Mouse (Mus musculus) olfactory bulb, adult 2 months (tissue): ENCODE data around the gene Ppm1h. TPM values are rescaled to one million over a fixed set of nuclear protein-coding genes. Genes with fewer than 3 reads are reported as not detected.

ENCODE experiments used
- H3K27ac ChIP-seq: fragments of 200-500 bp; 2 replicates; pipeline ENCODE4 v1.5.1; 2012; ENCODE audit warnings: low read depth, low read length; ENCODE audit not compliant: insufficient read depth
- H3K4me1 ChIP-seq: fragments of 200-500 bp; 2 replicates; pipeline ENCODE4 v1.6.1; 2012; ENCODE audit warnings: low read length; ENCODE audit not compliant: control insufficient read depth, insufficient read depth
- H3K4me3 ChIP-seq: fragments of 200-500 bp; 2 replicates; pipeline ENCODE4 v1.5.1; 2012; ENCODE audit warnings: mild to moderate bottlenecking, low read depth, low read length, moderate library complexity; ENCODE audit not compliant: insufficient read depth
- CTCF ChIP-seq: fragments of 200-500 bp; IDR thresholded peaks from 2 replicates; pipeline ENCODE4 v1.5.1; 2012; ENCODE audit warnings: low read depth, mild to moderate bottlenecking, low read length, moderate library complexity; ENCODE audit not compliant: insufficient read depth
- POLR2A ChIP-seq: fragments of 200-500 bp; IDR thresholded peaks from 2 replicates; pipeline ENCODE4 v1.6.1; 2012; ENCODE audit warnings: mild to moderate bottlenecking, low read depth, low read length, moderate library complexity; ENCODE audit not compliant: insufficient read depth
- WGBS: fragments of 180-500 bp; shearing (Covaris S2); methylation state at CpG from one replicate; pipeline ENCODE4 v1.1.7; 2018; 5-methylcytosine and 5-hydroxymethylcytosine counted together
- polyA plus RNA-seq: library from polyadenylated mRNA; stranded (reverse); fragments of >200 nt; gene quantifications from 2 replicates; pipeline ENCODE4 v1.2.4, GENCODE M21; 2012; ENCODE audit warnings: low replicate concordance; ENCODE audit not compliant: missing spikeins, insufficient read depth, insufficient read length

The Ppm1h gene
- polyA plus RNA-seq, 1 experiment, result not detected

DNA sequence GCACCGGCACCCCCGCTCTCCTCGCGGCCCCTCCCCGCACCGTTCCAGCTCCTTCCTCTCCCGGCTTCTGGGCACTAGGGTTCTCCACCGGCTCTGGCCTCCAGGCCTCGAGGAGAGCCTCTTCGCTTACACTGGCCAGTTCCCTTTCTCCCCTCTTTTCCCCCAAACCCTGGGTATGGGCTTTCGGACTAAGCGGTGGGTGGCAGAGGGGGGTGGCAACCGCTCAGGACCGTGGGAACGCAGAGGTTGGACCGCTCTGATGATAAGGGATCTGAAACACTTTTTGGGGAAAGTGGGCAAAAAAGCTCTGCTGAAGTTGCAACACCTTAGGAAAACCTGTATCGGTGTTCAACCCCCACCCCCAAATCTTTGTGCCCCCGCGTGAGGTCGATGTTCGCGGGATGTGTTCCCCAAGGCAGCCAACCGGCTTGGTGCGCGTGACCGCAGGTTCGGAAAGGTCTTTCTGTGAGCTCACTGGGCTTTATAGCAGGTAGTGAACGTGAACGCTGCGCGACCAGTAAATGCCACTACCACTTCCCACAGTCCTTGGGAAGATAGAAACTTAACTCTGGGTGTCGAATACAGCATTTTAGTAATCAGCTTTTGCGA, 979 bp downstream of the Ppm1h start:
- under 1% methylated on average over 33 of the region's 33 CpGs for WGBS
- TF ChIP-seq CTCF (peak; percentile 20; the same call in 1 of the 2 replicates), POLR2A (no peak)
- H3K4me1 ChIP-seq, result peaks cover 6% of the 10 kb centered on the region
- H3K27ac ChIP-seq, result peak overlapping the region; percentile 58
- H3K4me3 ChIP-seq, result peak overlapping the region; percentile 81

DNA sequence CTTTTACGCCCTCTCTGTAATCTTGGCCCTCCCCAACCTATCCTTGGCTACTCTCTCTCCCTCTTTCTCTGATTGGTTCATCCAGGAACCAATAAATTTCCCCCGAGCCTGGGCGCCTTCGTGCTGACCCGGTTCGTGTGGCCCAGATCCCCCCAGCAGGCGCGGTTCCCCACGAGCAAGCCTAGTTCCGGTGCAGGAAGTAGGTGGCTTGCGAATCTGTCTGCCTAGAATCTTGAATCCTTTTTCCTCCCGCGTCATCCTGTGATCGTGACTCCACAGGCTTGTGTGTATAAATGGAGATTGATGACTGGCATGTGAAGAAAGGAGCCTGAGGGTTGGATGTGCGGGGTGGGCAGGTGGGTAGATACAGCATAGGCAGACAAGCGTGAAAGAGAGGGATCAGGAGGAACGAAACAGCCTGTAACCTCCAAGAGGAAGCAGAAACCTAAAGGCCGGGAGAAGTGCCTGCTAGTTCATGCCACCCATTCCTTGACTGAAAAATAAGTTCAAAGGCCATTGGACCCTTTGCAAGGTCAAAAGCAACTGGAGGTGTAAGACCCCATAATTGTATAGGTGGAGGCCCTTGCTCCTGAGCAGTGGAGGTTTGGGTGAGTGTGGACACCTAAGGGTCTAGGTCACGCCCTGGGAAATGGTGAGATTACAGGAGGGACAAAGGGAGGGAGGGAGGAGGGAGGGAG, 2.0 kb downstream of the Ppm1h start:
- H3K4me1 ChIP-seq, result peaks cover 6% of the 10 kb centered on the region
- no peak overlapping the region; the same call in 1 of the 2 replicates for H3K27ac ChIP-seq
- WGBS, result 8% methylated on average over 19 of the region's 19 CpGs
- H3K4me3 ChIP-seq, result peak overlapping the region; percentile 39
- TF ChIP-seq POLR2A (no peak), CTCF (no peak)

DNA sequence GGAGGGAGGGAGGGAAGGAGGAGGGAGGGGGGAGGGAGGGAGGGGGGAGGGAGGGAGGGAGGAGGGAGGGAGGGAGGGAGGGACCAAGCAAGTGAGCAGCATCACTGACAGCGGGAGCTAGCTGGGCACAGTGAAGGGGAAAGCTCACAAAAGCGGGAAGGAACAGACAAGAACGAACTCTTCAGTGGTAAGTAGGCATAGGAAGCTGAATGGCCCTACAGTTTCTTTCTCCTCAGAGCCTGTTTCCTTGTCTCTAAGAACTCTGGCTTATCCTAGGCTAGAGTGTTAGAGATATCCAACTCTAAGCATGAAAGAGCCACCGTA, 2.5 kb downstream of the Ppm1h start:
- 51% methylated on average over 4 of the region's 4 CpGs for WGBS
- H3K4me1 ChIP-seq, result peaks cover 6% of the 10 kb centered on the region
- no peak overlapping the region for H3K27ac ChIP-seq
- TF ChIP-seq CTCF, result no peak
- TF ChIP-seq POLR2A, result no peak
- no peak overlapping the region for H3K4me3 ChIP-seq

DNA sequence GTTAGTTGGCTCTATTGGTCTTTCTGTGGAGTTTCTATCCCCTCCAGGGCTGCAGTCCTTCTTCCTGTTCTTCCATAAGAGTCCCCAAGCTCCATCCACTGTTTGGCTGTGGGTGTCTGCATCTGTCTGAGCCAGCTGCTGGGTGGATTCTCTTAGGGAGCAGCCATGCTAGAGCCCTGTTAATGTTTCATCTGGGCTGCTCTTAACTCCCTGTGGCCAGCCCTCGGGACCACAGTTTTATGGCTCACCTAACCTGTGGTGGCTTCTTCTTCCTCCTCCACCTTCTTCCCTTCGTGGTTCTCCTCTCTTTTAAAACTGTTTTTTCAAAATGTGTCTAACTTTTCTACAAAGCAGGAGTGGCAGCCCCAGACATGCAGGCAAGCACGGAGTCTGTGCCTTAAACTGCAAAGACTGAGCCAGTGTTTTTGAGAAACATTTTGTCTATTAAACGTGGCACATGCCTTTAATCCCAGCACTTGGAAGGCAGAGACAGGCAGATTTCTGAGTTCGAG, 5.3 kb downstream of the Ppm1h start:
- WGBS, result 85% methylated on average over 5 of the region's 5 CpGs
- H3K4me3 ChIP-seq, result no peak overlapping the region
- no peak overlapping the region for H3K27ac ChIP-seq
- peaks cover 6% of the 10 kb centered on the region; the same call in 1 of the 2 replicates for H3K4me1 ChIP-seq
- no peak for TF ChIP-seq CTCF
- TF ChIP-seq POLR2A, result no peak

DNA sequence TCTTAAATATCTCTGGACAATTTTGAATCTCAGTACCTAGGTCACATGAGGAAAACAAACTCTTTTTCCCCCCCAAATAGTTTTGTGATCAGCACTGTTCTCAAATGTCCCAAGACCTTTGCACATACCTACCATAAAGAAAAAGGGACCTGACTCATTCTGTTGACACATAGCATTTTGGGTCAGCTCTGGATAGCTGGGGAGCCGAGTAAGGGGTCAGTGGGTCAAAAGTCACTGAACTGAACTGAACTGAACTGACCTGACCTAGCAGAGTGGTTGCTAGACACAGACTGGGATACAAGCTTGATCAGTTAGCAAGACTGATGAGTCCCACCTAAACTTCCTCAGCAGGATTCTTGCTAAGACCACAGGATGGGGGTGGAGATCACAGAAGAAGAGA, 6.7 kb downstream of the Ppm1h start:
- WGBS, result 76% methylated on average over 1 of the region's 1 CpGs
- Histone ChIP-seq H3K4me1 (peaks cover 5% of the 10 kb centered on the region; the same call in 1 of the 2 replicates), H3K4me3 (no peak overlapping the region), H3K27ac (no peak overlapping the region)
- no peak for TF ChIP-seq POLR2A
- TF ChIP-seq CTCF, result no peak

DNA sequence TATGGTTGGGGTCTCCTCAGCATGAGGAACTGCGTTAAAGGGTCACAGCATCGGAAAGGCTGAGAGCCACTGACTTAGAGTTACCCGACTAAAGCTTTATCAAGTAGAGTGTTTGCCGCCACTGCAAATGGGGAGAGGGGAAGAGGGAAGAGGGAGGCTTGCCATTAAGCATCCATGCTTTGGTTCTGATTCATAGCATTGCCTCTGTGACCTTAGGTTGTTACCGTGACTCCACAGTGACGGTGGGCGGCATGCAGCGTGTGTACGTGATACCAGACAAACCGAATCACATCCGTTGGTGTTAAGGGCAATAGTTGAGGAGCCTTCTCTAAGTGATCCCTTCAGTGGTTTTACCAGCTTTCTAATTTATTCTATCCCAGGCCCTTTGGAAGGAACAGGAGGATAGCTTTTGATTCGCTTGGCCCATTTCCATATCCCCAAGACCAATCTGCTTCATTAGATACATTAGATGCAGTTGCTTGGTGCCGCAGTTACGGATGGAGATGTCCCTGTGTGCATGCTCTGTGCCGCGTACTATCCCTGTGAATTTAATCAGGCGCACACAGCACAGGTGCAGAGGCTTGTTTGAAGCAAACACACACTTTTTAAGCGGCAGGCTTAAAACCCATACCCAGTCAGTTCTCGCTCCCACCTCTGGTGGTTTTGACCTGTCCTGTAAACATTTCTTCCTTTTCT, 7.4 kb downstream of the Ppm1h start:
- no peak overlapping the region for H3K4me3 ChIP-seq
- WGBS, result 92% methylated on average over 19 of the region's 19 CpGs
- TF ChIP-seq POLR2A, result no peak
- no peak for TF ChIP-seq CTCF
- H3K27ac ChIP-seq, result no peak overlapping the region
- H3K4me1 ChIP-seq, result no peaks in the 10 kb centered on the region

DNA sequence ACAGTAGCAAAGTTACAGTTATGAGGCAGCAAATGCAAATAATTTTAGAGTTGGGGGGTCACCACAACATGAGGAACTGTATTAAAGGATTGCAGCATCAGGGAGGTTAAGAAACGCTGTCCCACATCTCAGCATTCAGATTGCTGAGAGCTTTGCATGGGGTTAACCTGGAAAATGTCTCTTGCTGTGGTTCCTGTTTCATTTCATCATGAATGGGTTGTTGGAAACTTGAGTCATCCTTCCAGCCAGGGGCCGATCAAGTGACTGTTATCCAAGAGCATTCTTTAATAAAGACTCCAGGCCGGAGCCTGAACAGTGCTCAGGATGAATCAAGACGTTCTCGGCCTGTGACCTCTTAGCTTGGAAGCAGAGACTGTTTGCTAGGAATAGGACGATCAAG, 12.1 kb downstream of the Ppm1h start:
- TF ChIP-seq POLR2A (no peak), CTCF (no peak)
- Histone ChIP-seq H3K27ac (no peak overlapping the region), H3K4me1 (peaks cover 5% of the 10 kb centered on the region), H3K4me3 (no peak overlapping the region)
- 86% methylated on average over 6 of the region's 6 CpGs for WGBS

DNA sequence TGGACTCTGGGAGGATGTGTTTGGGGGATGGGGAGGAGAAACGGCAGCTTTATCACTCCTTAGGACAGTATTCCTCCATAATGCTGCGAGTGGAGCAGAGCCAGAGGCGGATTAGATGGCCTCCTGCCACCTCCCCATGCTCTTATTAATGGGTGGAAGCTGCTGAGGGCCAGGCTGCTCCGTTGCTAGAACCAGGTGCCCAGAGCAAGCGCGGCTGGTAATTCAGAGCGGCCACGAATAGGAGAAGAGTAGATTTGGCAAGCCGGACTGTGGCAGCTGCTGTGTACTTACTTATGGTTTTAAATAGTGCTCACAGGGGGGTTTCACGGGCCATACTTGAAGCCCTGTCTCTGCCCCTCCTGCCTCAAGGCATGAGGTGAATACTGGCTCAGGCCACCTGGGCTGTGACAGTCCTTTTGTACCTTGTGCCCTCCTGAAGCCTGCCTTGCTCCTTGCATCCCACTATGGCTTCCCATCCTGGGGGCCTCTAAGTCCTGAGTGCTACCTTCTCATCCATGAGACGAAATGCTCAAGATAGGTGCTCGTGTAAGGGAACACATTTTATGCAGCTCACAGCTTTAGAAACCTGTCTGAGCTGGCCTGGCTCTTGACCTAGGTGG, 14.7 kb downstream of the Ppm1h start:
- WGBS, result 54% methylated on average over 12 of the region's 12 CpGs
- Histone ChIP-seq H3K4me3 (no peak overlapping the region), H3K4me1 (peaks cover 5% of the 10 kb centered on the region), H3K27ac (no peak overlapping the region)
- TF ChIP-seq CTCF (no peak), POLR2A (no peak)
